Mouse (Mus musculus) bone marrow macrophage, adult 2 months (primary cell): ENCODE results near the gene Il1rap.

Experiments used
- CTCF ChIP-seq: IDR thresholded peaks from 2 replicates; pipeline ENCODE4 v1.5.1; 2012; ENCODE audit warnings: low read depth, mild to moderate bottlenecking, low read length, moderate library complexity
- POLR2A ChIP-seq: IDR thresholded peaks from 2 replicates; pipeline ENCODE4 v1.6.1; 2012; ENCODE audit warnings: mild to moderate bottlenecking, low read depth, low read length, borderline replicate concordance

- TF ChIP-seq CTCF (no peak), POLR2A (no peak)
Measured at GRCm38 (mm10) chr16:26546170-26546878, 35.2 kb upstream of the Il1rap start.
